Mouse (Mus musculus) kidney, postnatal 0 days (tissue): ENCODE data around the gene Rsph10b. TPM values are rescaled to one million over a fixed set of nuclear protein-coding genes. Genes with fewer than 3 reads are reported as not detected.

Experiments used
- ATAC-seq: fragments of 200-750 bp; cut with Nextera tagmentation; replicated peaks from 2 replicates; pipeline ENCODE4 v1.8.0; 2017; ENCODE audit warnings: low read depth, moderate number of reproducible peaks, moderate TSS enrichment, moderate library complexity; ENCODE audit not compliant: low FRiP score
- DNase-seq: peaks from one replicate; pipeline ENCODE4 v3.0.0-alpha.2; 2016; ENCODE audit warnings: low spot score
- H3K27ac ChIP-seq: fragments of 300-500 bp; sonication (generic); 2 replicates; pipeline ENCODE4 v1.5.1; 2014; ENCODE audit warnings: mild to moderate bottlenecking
- H3K27me3 ChIP-seq: fragments of 300-500 bp; sonication (generic); 2 replicates; pipeline ENCODE4 v1.6.1; 2014; ENCODE audit warnings: low read length, mixed read lengths; ENCODE audit not compliant: insufficient read depth
- H3K36me3 ChIP-seq: fragments of 300-500 bp; sonication (generic); 2 replicates; pipeline ENCODE4 v1.6.1; 2014; ENCODE audit warnings: low read length, mixed read lengths; ENCODE audit not compliant: insufficient read depth
- H3K4me1 ChIP-seq: fragments of 300-500 bp; sonication (generic); replicated peaks from 2 replicates; pipeline ENCODE4 v1.6.1; 2014; ENCODE audit warnings: antibody characterized with exemption, low read length, mixed read lengths; ENCODE audit not compliant: insufficient read depth
- H3K4me2 ChIP-seq: fragments of 300-500 bp; sonication (generic); 2 replicates; pipeline ENCODE4 v1.6.1; 2014; ENCODE audit warnings: mild to moderate bottlenecking, low read length, moderate library complexity, mixed read lengths
- H3K4me3 ChIP-seq: fragments of 300-500 bp; sonication (generic); replicated peaks from 2 replicates; pipeline ENCODE4 v1.5.1; 2014; ENCODE audit warnings: low read depth, low read length
- H3K9ac ChIP-seq: fragments of 300-500 bp; sonication (generic); 2 replicates; pipeline ENCODE4 v1.6.1; 2014; ENCODE audit warnings: low read depth, low read length
- H3K9me3 ChIP-seq: fragments of 300-500 bp; sonication (generic); replicated peaks from 2 replicates; pipeline ENCODE4 v1.6.1; 2016; ENCODE audit warnings: low read length, inconsistent platforms, mixed read lengths
- CTCF ChIP-seq: IDR thresholded peaks from 2 replicates; pipeline ENCODE4 v1.5.1; 2016; ENCODE audit warnings: antibody characterized with exemption, low read depth, mild to moderate bottlenecking, moderate library complexity
- WGBS: fragments of 180-500 bp; shearing (Covaris S2); extraction: QIAGEN DNeasy Blood & Tissue Kit; methylation state at CpG from one replicate; pipeline ENCODE4 v1.1.7; 2014; 5-methylcytosine and 5-hydroxymethylcytosine counted together
- polyA plus RNA-seq: library from polyadenylated mRNA; unstranded; fragments of >200 nt; fragmentation: Nextera tagmentation; extraction: Ambion mirVana; gene quantifications from 2 replicates; pipeline ENCODE4 v1.2.1, GENCODE M21; 2015

Rsph10b gene
- polyA plus RNA-seq, 1 experiment from 2014 or later: 1.8 TPM

DNA sequence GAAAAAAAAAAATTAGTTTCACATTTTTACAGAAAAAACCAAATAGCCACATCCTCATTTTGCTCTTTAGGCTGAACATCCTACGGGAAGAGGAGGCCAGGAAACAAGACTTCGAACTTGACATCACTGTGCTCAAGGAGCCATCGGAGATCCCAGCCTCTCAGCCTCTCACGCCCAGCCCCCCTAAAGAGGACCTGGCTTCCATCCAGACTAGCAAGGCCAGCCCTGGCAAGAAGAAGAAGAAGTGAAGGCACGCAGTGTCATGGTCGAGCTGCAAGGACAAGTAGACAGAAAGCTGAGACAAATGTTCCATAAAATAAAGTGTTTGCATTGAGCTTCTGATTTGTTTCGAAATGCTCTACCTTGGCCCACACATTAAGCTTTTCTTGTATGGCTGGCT is 52.5 kb downstream of the Rsph10b start:
- H3K4me3 ChIP-seq: no peak overlapping the region
- no peak for ATAC-seq
- 88% methylated on average over 7 of the region's 7 CpGs for WGBS

GRCm38 (mm10) chr5:143987596-143987995 is 54.8 kb downstream of the Rsph10b start:
- Histone ChIP-seq H3K4me1 (no peaks in the 10 kb centered on the region), H3K36me3 (peaks cover 58% of the 10 kb centered on the region), H3K27me3 (no peaks in the 10 kb centered on the region), H3K9ac (no peak overlapping the region), H3K27ac (no peak overlapping the region), H3K9me3 (no peaks in the 10 kb centered on the region), H3K4me2 (no peak overlapping the region), H3K4me3 (no peak overlapping the region)
- DNase-seq (no peak), ATAC-seq (no peak)
- no peak for TF ChIP-seq CTCF
- 83% methylated on average over 3 of the region's 3 CpGs for WGBS

More for the DNA sequence above, 52.5 kb downstream of the Rsph10b start:
- H3K27me3 ChIP-seq: no peaks in the 10 kb centered on the region
- H3K4me2 ChIP-seq: no peak overlapping the region
- no peak for DNase-seq
- H3K27ac ChIP-seq: no peak overlapping the region
- no peaks in the 10 kb centered on the region for H3K9me3 ChIP-seq
- no peak for TF ChIP-seq CTCF
- H3K4me1 ChIP-seq: no peaks in the 10 kb centered on the region
- H3K9ac ChIP-seq: no peak overlapping the region
- peaks cover 39% of the 10 kb centered on the region for H3K36me3 ChIP-seq

GRCm38 (mm10) chr5:143989046-143989445 is 56.2 kb downstream of the Rsph10b start:
- ATAC-seq: no peak
- Histone ChIP-seq H3K4me2 (no peak overlapping the region), H3K4me1 (no peaks in the 10 kb centered on the region), H3K27me3 (no peaks in the 10 kb centered on the region), H3K4me3 (no peak overlapping the region), H3K9ac (no peak overlapping the region), H3K36me3 (peaks cover 70% of the 10 kb centered on the region), H3K27ac (no peak overlapping the region), H3K9me3 (no peaks in the 10 kb centered on the region)
- TF ChIP-seq CTCF: no peak
- no peak for DNase-seq
- WGBS: 89% methylated on average over 4 of the region's 4 CpGs

- Histone ChIP-seq H3K9ac (no peak overlapping the region), H3K36me3 (peaks cover 75% of the 10 kb centered on the region), H3K4me2 (no peak overlapping the region), H3K4me1 (no peaks in the 10 kb centered on the region), H3K27ac (no peak overlapping the region), H3K9me3 (no peaks in the 10 kb centered on the region), H3K4me3 (no peak overlapping the region), H3K27me3 (no peaks in the 10 kb centered on the region)
- no peak for TF ChIP-seq CTCF
- no peak for DNase-seq
- ATAC-seq: no peak
- WGBS: 90% methylated on average over 11 of the region's 11 CpGs
Observed at GRCm38 (mm10) chr5:143990086-143990485, 57.3 kb downstream of the Rsph10b start.

DNA sequence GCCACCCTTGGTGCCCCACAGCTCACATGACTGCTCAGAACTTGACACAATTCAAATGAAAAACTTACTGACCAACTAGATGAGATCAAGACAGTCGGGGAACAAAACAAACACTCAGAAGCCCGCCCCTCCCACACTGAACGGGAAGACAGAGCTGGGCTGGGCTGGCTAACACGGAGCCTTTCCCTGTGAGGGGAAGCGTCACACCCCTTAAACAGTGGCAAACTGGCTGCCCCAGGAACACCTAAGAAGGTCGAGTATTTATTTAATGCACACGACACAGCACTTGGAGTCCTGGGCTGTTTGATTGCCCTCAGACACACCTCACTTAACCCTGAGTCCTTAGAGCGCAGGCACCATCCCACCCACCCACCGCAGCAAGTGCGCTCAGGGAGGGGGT is 59.8 kb downstream of the Rsph10b start:
- no peaks in the 10 kb centered on the region for H3K27me3 ChIP-seq
- no peak for ATAC-seq
- H3K27ac ChIP-seq: no peak overlapping the region
- 81% methylated on average over 10 of the region's 10 CpGs for WGBS
- H3K9me3 ChIP-seq: no peaks in the 10 kb centered on the region
- peaks cover 68% of the 10 kb centered on the region for H3K36me3 ChIP-seq
- H3K4me1 ChIP-seq: no peaks in the 10 kb centered on the region
- H3K4me3 ChIP-seq: no peak overlapping the region
- TF ChIP-seq CTCF: no peak
- no peak for DNase-seq
- H3K9ac ChIP-seq: no peak overlapping the region
- no peak overlapping the region for H3K4me2 ChIP-seq

- no peak for TF ChIP-seq CTCF
- no peaks in the 10 kb centered on the region for H3K27me3 ChIP-seq
- peaks cover 65% of the 10 kb centered on the region for H3K36me3 ChIP-seq
- ATAC-seq (no peak), DNase-seq (no peak)
- no peak overlapping the region for H3K4me3 ChIP-seq
- no peak overlapping the region for H3K4me2 ChIP-seq
- 92% methylated on average over 8 of the region's 8 CpGs for WGBS
- H3K9ac ChIP-seq: no peak overlapping the region
- H3K4me1 ChIP-seq: no peaks in the 10 kb centered on the region
- no peak overlapping the region for H3K27ac ChIP-seq
- no peaks in the 10 kb centered on the region for H3K9me3 ChIP-seq
Observed at GRCm38 (mm10) chr5:143993260-143993659, 60.4 kb downstream of the Rsph10b start.

GRCm38 (mm10) chr5:143993849-143994248 is 61.0 kb downstream of the Rsph10b start:
- no peak overlapping the region for H3K27ac ChIP-seq
- WGBS: 94% methylated on average over 5 of the region's 5 CpGs
- no peaks in the 10 kb centered on the region for H3K27me3 ChIP-seq
- no peak overlapping the region for H3K9ac ChIP-seq
- H3K4me3 ChIP-seq: no peak overlapping the region
- no peaks in the 10 kb centered on the region for H3K4me1 ChIP-seq
- no peak overlapping the region for H3K4me2 ChIP-seq
- ATAC-seq (no peak), DNase-seq (no peak)
- peaks cover 60% of the 10 kb centered on the region for H3K36me3 ChIP-seq
- no peaks in the 10 kb centered on the region for H3K9me3 ChIP-seq
- TF ChIP-seq CTCF: no peak
